Mouse (Mus musculus): ENCODE data around the gene Gm47791. TPM values are rescaled to one million over a fixed set of nuclear protein-coding genes. Genes with fewer than 3 reads are reported as not detected.

Gm47791 gene
- total RNA-seq (2017): not detected in 2 replicates

GRCm38 (mm10) chr1:82771022-82771586, at the start of gene Gm47791:
TSS of gene Gm47791 (minus strand) at chr1:82771243.
- no peak for ATAC-seq (ENCODE audit: extremely low read depth, insufficient number of reproducible peaks, low FRiP score, poor library complexity, severe bottlenecking)

GRCm38 (mm10) chr1:82820626-82821186, 49.7 kb upstream of the Gm47791 start:
- no peak for ATAC-seq (ENCODE audit: extremely low read depth, insufficient number of reproducible peaks, low FRiP score, poor library complexity, severe bottlenecking)

- ATAC-seq (ENCODE audit: extremely low read depth, insufficient number of reproducible peaks, low FRiP score, poor library complexity, severe bottlenecking): no peak
Measured at GRCm38 (mm10) chr1:82820179-82820578, 49.1 kb upstream of the Gm47791 start.

GRCm38 (mm10) chr1:82819366-82819765, 48.3 kb upstream of the Gm47791 start:
- no peak for ATAC-seq (ENCODE audit: extremely low read depth, insufficient number of reproducible peaks, low FRiP score, poor library complexity, severe bottlenecking)

GRCm38 (mm10) chr1:82815941-82816716, 45.1 kb upstream of the Gm47791 start:
- ATAC-seq (ENCODE audit: extremely low read depth, insufficient number of reproducible peaks, low FRiP score, poor library complexity, severe bottlenecking): 0 out of 2 replicates have a peak, but pooled peaks have one; percentile 19

GRCm38 (mm10) chr1:82811766-82812165, 40.7 kb upstream of the Gm47791 start:
- ATAC-seq (ENCODE audit: extremely low read depth, insufficient number of reproducible peaks, low FRiP score, poor library complexity, severe bottlenecking): no peak

- ATAC-seq (ENCODE audit: extremely low read depth, insufficient number of reproducible peaks, low FRiP score, poor library complexity, severe bottlenecking): no peak
Measured at GRCm38 (mm10) chr1:82808564-82808963, 37.5 kb upstream of the Gm47791 start.

- no peak for ATAC-seq (ENCODE audit: extremely low read depth, insufficient number of reproducible peaks, low FRiP score, poor library complexity, severe bottlenecking)
Measured at GRCm38 (mm10) chr1:82807206-82807605, 36.2 kb upstream of the Gm47791 start.

GRCm38 (mm10) chr1:82806391-82806790, 35.3 kb upstream of the Gm47791 start:
- ATAC-seq (ENCODE audit: extremely low read depth, insufficient number of reproducible peaks, low FRiP score, poor library complexity, severe bottlenecking): no peak

GRCm38 (mm10) chr1:82804059-82804458, 33.0 kb upstream of the Gm47791 start:
- ATAC-seq (ENCODE audit: extremely low read depth, insufficient number of reproducible peaks, low FRiP score, poor library complexity, severe bottlenecking): no peak

- ATAC-seq (ENCODE audit: extremely low read depth, insufficient number of reproducible peaks, low FRiP score, poor library complexity, severe bottlenecking): 0 out of 2 replicates have a peak, but pooled peaks have one; percentile 44
Measured at GRCm38 (mm10) chr1:82803608-82804007, 32.6 kb upstream of the Gm47791 start.

- no peak for ATAC-seq (ENCODE audit: extremely low read depth, insufficient number of reproducible peaks, low FRiP score, poor library complexity, severe bottlenecking)
Measured at GRCm38 (mm10) chr1:82801105-82801783, 30.2 kb upstream of the Gm47791 start.

- ATAC-seq (ENCODE audit: extremely low read depth, insufficient number of reproducible peaks, low FRiP score, poor library complexity, severe bottlenecking): no peak
Measured at GRCm38 (mm10) chr1:82798922-82799321, 27.9 kb upstream of the Gm47791 start.

- no peak for ATAC-seq (ENCODE audit: extremely low read depth, insufficient number of reproducible peaks, low FRiP score, poor library complexity, severe bottlenecking)
Measured at GRCm38 (mm10) chr1:82798304-82798703, 27.3 kb upstream of the Gm47791 start.

GRCm38 (mm10) chr1:82797088-82797487, 26.0 kb upstream of the Gm47791 start:
- peak; percentile 47; the same call in 1 of the 2 replicates for ATAC-seq (ENCODE audit: extremely low read depth, insufficient number of reproducible peaks, low FRiP score, poor library complexity, severe bottlenecking)

GRCm38 (mm10) chr1:82795702-82796443, 24.8 kb upstream of the Gm47791 start:
- no peak for ATAC-seq (ENCODE audit: extremely low read depth, insufficient number of reproducible peaks, low FRiP score, poor library complexity, severe bottlenecking)

- ATAC-seq (ENCODE audit: extremely low read depth, insufficient number of reproducible peaks, low FRiP score, poor library complexity, severe bottlenecking): no peak
Measured at GRCm38 (mm10) chr1:82795211-82795610, 24.2 kb upstream of the Gm47791 start.

GRCm38 (mm10) chr1:82793986-82794385, 22.9 kb upstream of the Gm47791 start:
- no peak for ATAC-seq (ENCODE audit: extremely low read depth, insufficient number of reproducible peaks, low FRiP score, poor library complexity, severe bottlenecking)

- no peak for ATAC-seq (ENCODE audit: extremely low read depth, insufficient number of reproducible peaks, low FRiP score, poor library complexity, severe bottlenecking)
Measured at GRCm38 (mm10) chr1:82793110-82793509, 22.1 kb upstream of the Gm47791 start.

Data from neutrophil, adult 5-6 weeks (primary cell).